Mouse (Mus musculus): ENCODE measurements around the gene Ap2s1. TPM values are rescaled to one million over a fixed set of nuclear protein-coding genes. Genes with fewer than 3 reads are reported as not detected.
A peak's percentile ranks its signal among the peaks of the same experiment; 100 is the strongest.
"Not testable (repeated sequence)": the region's sequence is repeated elsewhere in the genome, so short reads cannot be mapped to it uniquely, and the experiment has no call there.

Ap2s1 gene
- 372 and 378 TPM in 2 replicates for polyA plus RNA-seq (2015; fragmentation: Nextera tagmentation; extraction: Ambion mirVana)

DNA sequence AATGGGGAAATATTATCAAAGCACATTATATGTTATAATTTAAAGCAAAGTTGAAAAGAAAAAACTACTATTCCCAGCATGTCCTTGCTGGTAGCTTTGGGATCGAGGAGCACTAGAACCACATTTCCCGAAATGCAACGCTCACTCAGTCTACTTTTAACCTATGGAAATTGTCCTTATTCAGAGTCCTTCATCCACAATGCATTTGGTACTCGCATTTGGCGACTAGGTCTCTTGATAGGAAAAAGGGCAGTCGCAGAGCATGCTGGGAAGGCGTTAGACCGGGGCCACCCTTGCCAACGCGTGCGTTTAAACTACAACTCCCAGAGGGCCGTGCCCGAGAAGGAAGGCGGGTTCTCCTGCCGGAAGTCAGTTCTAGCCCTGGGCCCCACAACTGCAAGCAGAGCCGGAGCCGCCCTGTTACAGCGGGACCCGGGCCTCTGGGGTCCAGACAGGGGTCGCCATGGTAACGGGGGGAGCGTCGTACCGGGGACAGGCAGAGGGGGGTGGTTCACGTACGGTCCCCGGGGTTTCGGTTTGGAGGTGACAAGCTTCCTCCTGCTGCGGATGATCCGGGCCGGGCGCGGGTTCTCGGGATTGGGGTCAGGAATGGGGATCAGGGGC, at the start of gene Ap2s1:
TSS of gene Ap2s1 (plus strand) at position 338 of the 624 bp plus-strand sequence.
- peaks cover 12% of the 10 kb centered on the region for H3K36me3 ChIP-seq
- no peaks in the 10 kb centered on the region for H3K27me3 ChIP-seq
- peak; percentile 96 for ATAC-seq (ENCODE audit: low read depth)
- H3K4me3 ChIP-seq: peak within 1 kb of the TSS; percentile 85
- peaks cover 26% of the 10 kb centered on the region for H3K4me1 ChIP-seq (replicated peaks)
- H3K9ac ChIP-seq: peak within 1 kb of the TSS; percentile 95
- peak within 1 kb of the TSS; percentile 96 for H3K4me2 ChIP-seq
- no peaks in the 10 kb centered on the region for H3K9me3 ChIP-seq
- peak within 1 kb of the TSS; percentile 61 for H3K27ac ChIP-seq (replicated peaks)
- WGBS: under 1% methylated on average over 34 of the region's 34 CpGs

DNA sequence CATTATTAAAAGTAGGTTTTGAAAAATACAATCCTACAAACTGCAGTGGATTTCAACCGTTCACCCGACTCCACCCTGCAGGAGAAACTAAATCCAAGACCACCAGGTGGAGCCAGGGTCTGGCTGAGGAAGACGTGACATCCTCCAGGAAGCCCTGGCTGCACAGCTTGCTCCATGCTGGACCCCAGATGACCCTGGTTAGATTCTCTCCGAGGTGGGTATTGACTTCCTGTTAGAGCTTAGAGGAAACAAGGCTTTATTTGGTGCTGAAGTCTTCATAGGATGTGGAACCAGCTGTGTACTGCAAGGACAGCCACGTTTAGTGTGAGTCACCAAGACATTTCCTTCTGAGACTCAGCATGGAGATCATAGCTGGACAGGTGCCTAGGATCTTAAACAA, 49.0 kb upstream of the Ap2s1 start:
- WGBS: 81% methylated on average over 5 of the region's 5 CpGs
- H3K4me3 ChIP-seq: no peak overlapping the region
- no peak overlapping the region for H3K9ac ChIP-seq
- H3K9me3 ChIP-seq: 0 out of 2 replicates have a peak, but pooled peaks cover 5% of the 10 kb centered on the region
- no peaks in the 10 kb centered on the region for H3K27me3 ChIP-seq
- no peak overlapping the region for H3K4me2 ChIP-seq
- no peaks in the 10 kb centered on the region for H3K36me3 ChIP-seq
- no peaks in the 10 kb centered on the region for H3K4me1 ChIP-seq (replicated peaks)
- ATAC-seq (ENCODE audit: low read depth): no peak
- H3K27ac ChIP-seq (replicated peaks): no peak overlapping the region

DNA sequence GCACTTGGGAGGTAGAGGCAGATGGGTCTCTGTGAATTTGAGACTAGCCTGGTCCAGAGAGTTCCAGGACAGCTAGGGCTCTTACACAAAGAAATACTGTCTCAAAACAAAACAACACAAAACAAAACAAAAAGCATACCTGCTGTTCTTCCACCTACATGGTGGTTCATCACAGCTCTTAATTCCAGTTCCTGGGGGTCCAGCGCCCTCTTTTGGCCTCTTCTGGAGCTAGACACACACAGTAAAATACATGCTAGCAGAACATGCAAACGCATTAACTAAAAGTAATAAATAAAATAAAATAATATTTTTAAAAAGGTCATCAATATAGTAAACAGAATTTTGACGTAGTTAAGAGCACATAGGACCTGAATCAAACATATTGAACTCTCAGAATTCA, 43.2 kb upstream of the Ap2s1 start:
- no peaks in the 10 kb centered on the region for H3K27me3 ChIP-seq
- WGBS: 34% methylated on average over 3 of the region's 3 CpGs

DNA sequence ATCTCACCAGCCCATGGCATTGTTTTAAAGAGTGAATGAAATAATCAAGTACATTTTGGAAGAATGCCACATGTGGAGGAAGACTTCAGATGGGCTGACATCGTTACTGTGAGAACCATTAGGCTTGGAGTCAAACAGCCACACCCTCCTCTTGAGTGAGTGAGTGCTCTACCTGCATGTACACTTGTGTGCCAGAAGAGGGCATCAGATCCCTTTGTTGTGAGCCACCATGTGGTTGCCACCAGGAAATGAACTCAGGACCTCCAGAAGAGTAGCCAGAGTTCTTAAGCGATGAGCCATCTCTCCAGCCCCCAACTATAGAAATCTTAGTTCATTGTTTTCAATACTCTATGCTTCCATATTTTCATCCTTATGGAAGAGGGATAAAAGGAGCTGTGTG, 39.2 kb upstream of the Ap2s1 start:
- H3K9me3 ChIP-seq: no peaks in the 10 kb centered on the region
- H3K4me1 ChIP-seq (replicated peaks): no peaks in the 10 kb centered on the region
- no peaks in the 10 kb centered on the region for H3K27me3 ChIP-seq
- ATAC-seq (ENCODE audit: low read depth): no peak
- 51% methylated on average over 2 of the region's 2 CpGs for WGBS
- no peak overlapping the region for H3K4me2 ChIP-seq
- no peak overlapping the region for H3K27ac ChIP-seq (replicated peaks)
- H3K36me3 ChIP-seq: no peaks in the 10 kb centered on the region
- no peak overlapping the region for H3K9ac ChIP-seq
- H3K4me3 ChIP-seq: no peak overlapping the region

More for the DNA sequence above, 43.2 kb upstream of the Ap2s1 start:
- Histone ChIP-seq H3K27ac (replicated peaks) (no peak overlapping the region), H3K9me3 (no peaks in the 10 kb centered on the region), H3K4me3 (no peak overlapping the region), H3K4me2 (no peak overlapping the region), H3K36me3 (no peaks in the 10 kb centered on the region), H3K4me1 (replicated peaks) (no peaks in the 10 kb centered on the region), H3K9ac (no peak overlapping the region)
- no peak for ATAC-seq (ENCODE audit: low read depth)

DNA sequence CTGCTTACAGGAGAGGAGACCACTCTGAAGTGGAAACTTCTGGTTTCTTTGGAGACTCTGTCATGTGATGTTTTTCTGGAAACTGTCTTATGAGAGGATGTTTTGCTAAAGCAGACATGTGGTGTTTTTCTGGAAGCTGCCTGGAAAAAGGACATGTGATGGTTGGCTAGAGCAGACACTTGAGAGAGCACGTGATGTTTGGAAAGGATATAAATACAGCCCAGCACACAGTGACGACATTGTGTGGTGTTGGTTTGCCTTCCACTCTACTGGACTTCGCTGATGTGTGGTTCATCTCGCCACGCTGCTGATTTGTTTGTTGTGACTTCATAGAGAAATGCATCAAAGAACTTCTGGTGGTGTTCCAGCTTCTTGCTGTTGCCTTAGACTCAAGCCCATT, 37.6 kb upstream of the Ap2s1 start:
- Histone ChIP-seq H3K4me3 (no peak overlapping the region), H3K36me3 (no peaks in the 10 kb centered on the region), H3K4me1 (replicated peaks) (no peaks in the 10 kb centered on the region), H3K27me3 (no peaks in the 10 kb centered on the region), H3K9me3 (no peaks in the 10 kb centered on the region), H3K9ac (no peak overlapping the region), H3K27ac (replicated peaks) (no peak overlapping the region), H3K4me2 (no peak overlapping the region)
- ATAC-seq (ENCODE audit: low read depth): no peak
- WGBS: 88% methylated on average over 5 of the region's 5 CpGs

DNA sequence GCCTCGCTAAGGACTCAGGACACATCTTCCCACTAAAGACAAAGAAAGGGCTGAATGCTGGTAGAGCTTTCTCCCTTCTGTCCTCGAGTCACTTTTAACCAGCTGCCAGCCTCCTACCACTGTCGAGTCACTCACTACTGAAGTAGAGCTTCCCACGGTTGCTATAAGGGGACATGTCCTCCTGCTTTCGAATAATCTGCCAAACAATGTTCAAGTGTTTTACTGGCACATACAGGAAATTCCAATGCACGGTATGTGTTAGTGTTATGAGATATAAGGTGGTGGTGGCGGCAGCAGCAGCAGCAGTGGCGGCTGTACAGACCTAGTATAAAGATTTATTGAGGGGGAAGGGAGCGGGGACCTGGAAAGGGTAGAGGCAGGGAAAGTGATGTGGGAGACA, 31.8 kb upstream of the Ap2s1 start:
- Histone ChIP-seq H3K27me3 (no peaks in the 10 kb centered on the region), H3K4me2 (no peak overlapping the region), H3K27ac (replicated peaks) (no peak overlapping the region), H3K4me3 (no peak overlapping the region), H3K9ac (no peak overlapping the region), H3K36me3 (no peaks in the 10 kb centered on the region), H3K9me3 (no peaks in the 10 kb centered on the region), H3K4me1 (replicated peaks) (no peaks in the 10 kb centered on the region)
- ATAC-seq (ENCODE audit: low read depth): no peak
- WGBS: 59% methylated on average over 9 of the region's 9 CpGs

DNA sequence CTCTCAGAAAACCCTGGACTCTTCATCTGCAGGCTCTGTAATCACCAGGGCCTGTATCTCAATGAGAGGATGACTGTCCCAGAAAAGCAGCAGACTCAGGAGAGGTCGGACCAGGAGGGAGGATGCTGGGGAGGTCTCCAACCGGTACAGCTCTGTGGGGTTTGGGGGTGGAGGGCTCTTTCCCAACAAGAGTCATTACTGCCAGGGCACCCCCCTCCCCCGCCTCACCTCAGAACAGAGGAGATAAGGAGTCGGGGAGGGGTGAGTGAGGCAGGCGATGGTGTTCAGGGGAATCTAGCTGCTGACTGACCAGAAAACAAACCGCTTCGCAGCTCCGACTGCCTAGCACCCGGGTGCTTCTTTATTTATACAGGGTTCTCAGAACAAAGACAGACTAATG, 30.0 kb upstream of the Ap2s1 start:
- WGBS: 31% methylated on average over 9 of the region's 9 CpGs
- H3K36me3 ChIP-seq: no peaks in the 10 kb centered on the region

DNA sequence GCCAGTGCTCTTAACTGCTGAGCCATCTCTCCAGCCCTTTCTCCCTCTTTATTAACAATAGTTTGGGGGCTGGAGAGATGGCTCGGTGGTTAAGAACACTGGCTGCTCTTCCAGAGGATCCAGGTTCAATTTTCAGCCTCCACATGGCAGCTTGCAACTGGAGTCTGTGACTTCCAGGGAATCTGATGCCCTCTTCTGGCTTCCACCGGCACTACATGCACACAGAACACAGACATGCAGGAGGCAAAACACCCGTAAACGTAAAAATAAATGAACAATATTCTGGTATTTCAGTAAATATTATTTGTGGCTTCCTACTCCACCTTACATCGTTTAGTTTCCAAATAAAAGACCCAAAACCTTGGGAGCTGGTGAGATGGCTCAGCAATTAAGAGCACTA, 27.6 kb upstream of the Ap2s1 start:
- Histone ChIP-seq H3K27ac (replicated peaks) (no peak overlapping the region), H3K4me1 (replicated peaks) (no peaks in the 10 kb centered on the region), H3K9me3 (no peaks in the 10 kb centered on the region), H3K36me3 (no peaks in the 10 kb centered on the region), H3K27me3 (no peaks in the 10 kb centered on the region), H3K9ac (no peak overlapping the region), H3K4me3 (no peak overlapping the region), H3K4me2 (no peak overlapping the region)
- WGBS: 81% methylated on average over 5 of the region's 5 CpGs
- no peak for ATAC-seq (ENCODE audit: low read depth)

More for the DNA sequence above, 30.0 kb upstream of the Ap2s1 start:
- Histone ChIP-seq H3K27me3 (no peaks in the 10 kb centered on the region), H3K4me3 (no peak overlapping the region), H3K27ac (replicated peaks) (no peak overlapping the region), H3K9ac (no peak overlapping the region), H3K9me3 (no peaks in the 10 kb centered on the region), H3K4me2 (no peak overlapping the region), H3K4me1 (replicated peaks) (no peaks in the 10 kb centered on the region)
- ATAC-seq (ENCODE audit: low read depth): no peak

DNA sequence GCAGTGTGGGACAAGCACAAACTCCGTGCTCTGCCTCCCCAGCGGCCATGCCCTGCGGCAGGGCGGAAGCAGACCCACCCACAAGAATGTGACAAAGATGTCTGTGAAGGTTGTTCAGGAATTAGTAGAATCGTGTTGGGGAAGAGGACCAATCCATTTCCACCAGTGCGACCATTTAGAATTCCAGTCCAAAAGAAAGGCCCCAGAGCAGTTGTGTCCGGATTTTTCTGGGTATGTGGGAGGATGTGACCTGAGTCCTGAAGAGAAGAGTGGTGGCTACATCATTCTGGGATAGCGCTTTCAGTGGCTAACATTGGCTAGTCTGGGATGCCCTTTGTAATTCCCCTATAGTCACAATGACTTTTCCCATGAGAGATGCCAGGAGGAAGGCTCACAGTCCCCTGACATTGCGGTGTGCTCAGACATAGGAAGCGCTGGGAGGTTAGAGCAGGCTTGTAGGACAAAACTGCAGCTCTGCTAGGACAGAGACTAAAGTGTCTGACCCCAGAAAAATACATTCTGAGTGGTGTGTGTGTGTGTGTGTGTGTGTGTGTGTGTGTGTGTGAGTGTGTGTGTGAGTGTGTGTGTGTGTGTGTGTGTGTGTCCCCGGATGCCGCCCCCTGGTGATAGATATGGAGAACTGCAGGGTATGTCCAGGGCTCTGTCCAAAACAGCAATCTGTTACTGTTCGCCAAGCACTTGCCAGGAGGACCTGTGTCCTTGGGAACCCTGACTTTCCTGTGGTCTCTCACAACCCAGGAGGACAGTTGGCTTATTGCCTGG, 25.4 kb upstream of the Ap2s1 start:
- Histone ChIP-seq H3K27ac (replicated peaks) (no peak overlapping the region), H3K4me3 (no peak overlapping the region), H3K27me3 (no peaks in the 10 kb centered on the region), H3K4me2 (no peak overlapping the region), H3K36me3 (no peaks in the 10 kb centered on the region), H3K4me1 (replicated peaks) (no peaks in the 10 kb centered on the region), H3K9me3 (no peaks in the 10 kb centered on the region), H3K9ac (no peak overlapping the region)
- WGBS: 85% methylated on average over 11 of the region's 13 CpGs
- ATAC-seq (ENCODE audit: low read depth): no peak

DNA sequence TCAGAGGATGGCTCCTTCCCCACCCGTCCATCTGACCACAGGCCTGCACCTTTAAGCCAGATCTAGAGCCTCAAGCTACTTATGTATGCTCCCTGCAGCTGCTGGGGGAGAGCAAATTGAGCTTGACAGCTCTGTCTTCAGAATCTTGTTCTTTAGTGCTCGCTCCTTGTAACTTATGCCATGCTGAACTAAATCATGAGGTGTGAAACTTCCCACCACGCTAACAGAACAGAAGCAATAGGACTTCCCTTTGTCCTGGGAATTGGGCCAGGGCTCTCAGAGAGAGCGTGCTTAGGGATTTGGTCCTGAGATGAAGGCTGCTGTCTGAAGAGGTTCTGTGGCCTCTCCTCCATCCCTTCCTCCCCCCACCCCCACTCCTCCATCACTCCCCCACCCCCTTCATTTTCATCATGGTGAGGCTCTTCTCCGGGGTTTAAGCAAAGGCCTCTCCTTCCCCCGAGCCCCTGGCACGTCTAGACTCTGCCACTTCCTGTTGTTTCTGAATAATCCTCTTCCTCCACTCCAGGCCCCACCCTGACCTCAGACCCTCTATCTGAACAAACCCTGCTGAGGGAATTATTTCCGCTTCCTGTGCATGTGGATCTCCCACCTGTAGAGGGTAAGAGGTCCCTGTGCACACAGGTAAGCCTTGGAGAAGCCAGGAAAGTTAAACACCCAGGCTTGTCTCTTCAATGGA, 21.6 kb upstream of the Ap2s1 start:
- H3K27ac ChIP-seq (replicated peaks); H3K4me1 ChIP-seq (replicated peaks); H3K4me3 ChIP-seq; H3K27me3 ChIP-seq; ATAC-seq (ENCODE audit: low read depth); H3K9me3 ChIP-seq; H3K9ac ChIP-seq; H3K4me2 ChIP-seq; H3K36me3 ChIP-seq: not testable (repeated sequence)
- 47% methylated on average over 8 of the region's 8 CpGs for WGBS

DNA sequence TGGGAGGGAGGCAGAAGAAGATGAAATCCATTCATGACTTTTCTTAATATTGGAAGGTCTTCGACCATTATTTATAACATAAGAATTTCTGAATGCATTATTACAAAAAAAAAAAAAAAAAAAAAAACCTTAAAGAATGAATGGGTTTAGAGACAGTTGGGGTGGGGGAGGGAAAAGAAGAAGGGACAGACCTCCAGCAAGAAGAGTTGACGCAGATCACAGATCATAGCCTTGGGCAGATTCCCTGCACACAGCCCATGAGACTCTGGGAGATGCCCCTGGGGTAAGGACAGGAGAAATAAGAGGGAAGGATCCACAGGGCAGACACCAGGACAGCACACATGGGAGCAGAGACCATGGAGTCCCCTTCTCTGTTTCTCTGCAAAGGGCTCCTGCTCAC, 16.6 kb upstream of the Ap2s1 start, which contains the start of gene Ceacam9:
TSS of gene Ceacam9 (plus strand) at position 301 of the 400 bp plus-strand sequence.
- no peak within 1 kb of the TSS for H3K9ac ChIP-seq
- H3K27ac ChIP-seq (replicated peaks): no peak within 1 kb of the TSS
- no peaks in the 10 kb centered on the region for H3K4me1 ChIP-seq (replicated peaks)
- H3K27me3 ChIP-seq: no peaks in the 10 kb centered on the region
- H3K4me3 ChIP-seq: no peak within 1 kb of the TSS
- 80% methylated on average over 2 of the region's 2 CpGs for WGBS
- no peaks in the 10 kb centered on the region for H3K9me3 ChIP-seq
- ATAC-seq (ENCODE audit: low read depth): no peak
- no peak within 1 kb of the TSS for H3K4me2 ChIP-seq
- H3K36me3 ChIP-seq: no peaks in the 10 kb centered on the region

DNA sequence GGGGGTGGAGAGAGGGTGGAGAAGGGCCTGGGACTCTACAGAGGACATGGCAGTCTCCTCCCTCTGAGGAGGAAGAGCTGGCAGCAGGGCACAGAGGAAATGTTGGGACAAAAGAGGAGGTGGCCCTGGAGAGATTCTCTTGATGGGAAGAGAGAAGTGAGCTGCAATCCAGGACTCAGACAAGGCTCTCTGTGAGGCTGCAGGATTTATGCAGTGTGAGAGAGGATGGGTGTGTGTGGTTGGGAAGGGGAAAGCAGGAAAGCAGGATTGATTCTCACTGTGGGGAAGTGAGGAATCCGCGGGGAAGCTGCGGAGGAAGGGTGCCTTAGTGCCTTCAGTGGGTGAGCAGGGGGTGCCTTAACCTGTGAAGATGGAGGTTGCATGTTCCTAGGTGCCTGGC, 15.7 kb upstream of the Ap2s1 start:
- H3K4me1 ChIP-seq (replicated peaks); H3K27me3 ChIP-seq; H3K36me3 ChIP-seq; H3K27ac ChIP-seq (replicated peaks); H3K9ac ChIP-seq; ATAC-seq (ENCODE audit: low read depth); H3K9me3 ChIP-seq; H3K4me2 ChIP-seq; H3K4me3 ChIP-seq: not testable (repeated sequence)
- 70% methylated on average over 3 of the region's 3 CpGs for WGBS
